8 mouse cellular contexts compared by ENCODE assay signal in genomic region chr11:97139256-97139655, GRCm38 (mm10). TPM values are rescaled to one million over a fixed set of nuclear protein-coding genes. Genes with fewer than 3 reads are reported as not detected.
DNase-seq lines count a peak whose midpoint lies in the region; ATAC-seq and TF ChIP-seq lines count a peak whose summit lies in the region.

No protein-coding gene starts in this region.

- peak overlapping the region; percentile 20 for H3K4me3 ChIP-seq in ES-Bruce4 (ENCODE audit: low read depth, low read length)
- H3K4me3 ChIP-seq in hindbrain, embryonic 10.5 days = peak overlapping the region; percentile 63
- peak overlapping the region; percentile 12; the same call in 1 of the 2 replicates for H3K4me3 ChIP-seq in liver, embryonic 16.5 days (ENCODE audit: low read depth, low read length)

- H3K36me3 ChIP-seq in ES-Bruce4 (ENCODE audit: control insufficient read depth, insufficient read depth, low read length, poor library complexity, severe bottlenecking) = no peaks in the 10 kb centered on the region
- H3K36me3 ChIP-seq in hindbrain, embryonic 10.5 days = peaks cover 18% of the 10 kb centered on the region; the same call in 1 of the 2 replicates
- H3K36me3 ChIP-seq in liver, embryonic 16.5 days (ENCODE audit: control insufficient read depth, insufficient read depth) = no peaks in the 10 kb centered on the region

- TF ChIP-seq EP300 in ES-Bruce4 (IDR thresholded peaks at IDR 0.05; ENCODE audit: insufficient read depth, low read depth, low read length) = no peak

- no peak overlapping the region for H3K4me2 ChIP-seq in liver, embryonic 16.5 days (ENCODE audit: low read depth, low read length)

- peaks cover 5% of the 10 kb centered on the region for H3K4me1 ChIP-seq in ES-Bruce4 (ENCODE audit: control insufficient read depth, insufficient read depth, low read length)
- peaks cover 38% of the 10 kb centered on the region for H3K4me1 ChIP-seq in hindbrain, embryonic 10.5 days (replicated peaks)
- H3K4me1 ChIP-seq in liver, embryonic 16.5 days (ENCODE audit: control insufficient read depth, low read depth, low read length) = no peaks in the 10 kb centered on the region

- TF ChIP-seq CTCF in ES-Bruce4 (IDR thresholded peaks at IDR 0.05; ENCODE audit: low read depth, low read length) = no peak

- ATAC-seq in liver, embryonic 16.5 days (ENCODE audit: low read depth) = no peak

- H3K27ac ChIP-seq in ES-Bruce4 (ENCODE audit: insufficient read depth, low read length) = no peak overlapping the region
- H3K27ac ChIP-seq in hindbrain, embryonic 10.5 days = peak overlapping the region; percentile 83
- no peak overlapping the region for H3K27ac ChIP-seq in liver, embryonic 16.5 days (ENCODE audit: low read length)

- H3K9me3 ChIP-seq in ES-Bruce4 (replicated peaks; ENCODE audit: control insufficient read depth, insufficient read depth, low read length, poor library complexity, severe bottlenecking) = no peaks in the 10 kb centered on the region
- H3K9me3 ChIP-seq in hindbrain, embryonic 10.5 days = no peaks in the 10 kb centered on the region
- no peaks in the 10 kb centered on the region for H3K9me3 ChIP-seq in liver, embryonic 16.5 days (replicated peaks; ENCODE audit: control insufficient read depth, low read length)

- 5% methylated on average over 15 of the region's 15 CpGs for WGBS in hindbrain, embryonic 10.5 days
- 74% methylated on average over 15 of the region's 15 CpGs for WGBS in liver, embryonic 16.5 days (ENCODE audit: insufficient replicate concordance)

- peak overlapping the region; percentile 56 for H3K9ac ChIP-seq in ES-Bruce4 (ENCODE audit: low read depth, poor library complexity, severe bottlenecking)
- H3K9ac ChIP-seq in liver, embryonic 16.5 days (ENCODE audit: low read depth, low read length) = no peak overlapping the region

- H3K27me3 ChIP-seq in ES-Bruce4 (ENCODE audit: control insufficient read depth, insufficient read depth, low read length, poor library complexity, severe bottlenecking) = peaks cover 3% of the 10 kb centered on the region
- H3K27me3 ChIP-seq in hindbrain, embryonic 10.5 days (ENCODE audit: insufficient read depth, poor library complexity, severe bottlenecking) = peaks cover 78% of the 10 kb centered on the region
- peaks cover 5% of the 10 kb centered on the region for H3K27me3 ChIP-seq in liver, embryonic 16.5 days (ENCODE audit: control insufficient read depth, insufficient read depth, low read depth, low read length)

- peak; percentile 91 for DNase-seq in heart, adult 11 months
- DNase-seq in heart, postnatal 25 days (ENCODE audit: low spot score) = no peak
- no peak for DNase-seq in hindbrain, embryonic 10.5 days (ENCODE audit: low spot score)
- no peak for DNase-seq in adrenal gland, adult 2 months
- DNase-seq in cerebellum, adult 11 months = no peak
- DNase-seq in left cerebral cortex, adult 11 months (ENCODE audit: low spot score) = no peak

- no peak for TF ChIP-seq POLR2A in ES-Bruce4 (IDR thresholded peaks at IDR 0.05; ENCODE audit: insufficient read depth, low read length)

- intact Hi-C loops in heart, postnatal 25 days (cut with DNase I) = no loop called here

RNA-seq across cellular contexts. Expression of gene Tbkbp1, which starts 12.0 kb away (rescaled TPM):
- total RNA-seq in heart, postnatal 25 days (2021) = 10 to 100 TPM; 13.3 to 16.7 TPM
- 5.4 and 6.1 TPM in 2 replicates for polyA plus RNA-seq in ES-Bruce4 (2011; ENCODE audit: insufficient read depth, insufficient read length, low read depth, missing spikeins)
- polyA plus RNA-seq in hindbrain, embryonic 10.5 days (2016; fragmentation: Nextera tagmentation; extraction: Ambion mirVana) = 3.6 and 6.4 TPM in 2 replicates
- 0.84 and 1.1 TPM in 2 replicates for polyA plus RNA-seq in liver, embryonic 16.5 days (2015; fragmentation: Nextera tagmentation; extraction: Ambion mirVana)
- total RNA-seq in adrenal gland, adult 2 months (2021) = 10 to 100 TPM in 1 of 2 experiments, 1 to 10 TPM in 1; 9.7 to 13.1 TPM
- polyA plus RNA-seq in adrenal gland, adult 2 months (2012; rRNA removed) = 33.8 and 53.8 TPM in 2 replicates

RNA-seq across cellular contexts. Expression of gene Tbx21, which starts 24.1 kb away (rescaled TPM):
- not detected for total RNA-seq in heart, postnatal 25 days (2021)
- polyA plus RNA-seq in ES-Bruce4 (2011; ENCODE audit: insufficient read depth, insufficient read length, low read depth, missing spikeins) = 0.24 TPM in 1 of 2 replicates, not detected in the other
- 0.29 TPM in 2 replicates for polyA plus RNA-seq in hindbrain, embryonic 10.5 days (2016; fragmentation: Nextera tagmentation; extraction: Ambion mirVana)
- polyA plus RNA-seq in liver, embryonic 16.5 days (2015; fragmentation: Nextera tagmentation; extraction: Ambion mirVana) = 0.15 and 0.18 TPM in 2 replicates
- under 1 TPM; 0.26 to 0.31 TPM for total RNA-seq in adrenal gland, adult 2 months (2021)
- polyA plus RNA-seq in adrenal gland, adult 2 months (2012; rRNA removed) = 0.53 and 0.73 TPM in 2 replicates

RNA-seq across cellular contexts. Expression of gene Kpnb1, which starts 48.4 kb away (rescaled TPM):
- 10 to 100 TPM; 80.0 to 81.2 TPM for total RNA-seq in heart, postnatal 25 days (2021)
- 316 and 345 TPM in 2 replicates for polyA plus RNA-seq in ES-Bruce4 (2011; ENCODE audit: insufficient read depth, insufficient read length, low read depth, missing spikeins)
- 62.5 and 88.4 TPM in 2 replicates for polyA plus RNA-seq in hindbrain, embryonic 10.5 days (2016; fragmentation: Nextera tagmentation; extraction: Ambion mirVana)
- polyA plus RNA-seq in liver, embryonic 16.5 days (2015; fragmentation: Nextera tagmentation; extraction: Ambion mirVana) = 14.5 and 15.9 TPM in 2 replicates
- total RNA-seq in adrenal gland, adult 2 months (2021) = 100 to 1,000 TPM in 1 of 2 experiments, 10 to 100 TPM in 1; 98.1 to 113 TPM
- 8.8 and 11.4 TPM in 2 replicates for polyA plus RNA-seq in adrenal gland, adult 2 months (2012; rRNA removed)

Comparison
In these comparisons a context has a peak if more than half of its experiments do, and no peak if none do; other contexts are left out.
1. H3K4me3 ChIP-seq: peak in every context shown above with its lines; median percentile 63 in hindbrain, embryonic 10.5 days; 20 in ES-Bruce4; 12 in liver, embryonic 16.5 days.